Mouse (Mus musculus): ENCODE measurements around the gene Wwox. TPM values are rescaled to one million over a fixed set of nuclear protein-coding genes. Genes with fewer than 3 reads are reported as not detected.

Wwox gene
- total RNA-seq, 2 experiments from 2014 or later: 8.7 to 10.3 TPM

DNA sequence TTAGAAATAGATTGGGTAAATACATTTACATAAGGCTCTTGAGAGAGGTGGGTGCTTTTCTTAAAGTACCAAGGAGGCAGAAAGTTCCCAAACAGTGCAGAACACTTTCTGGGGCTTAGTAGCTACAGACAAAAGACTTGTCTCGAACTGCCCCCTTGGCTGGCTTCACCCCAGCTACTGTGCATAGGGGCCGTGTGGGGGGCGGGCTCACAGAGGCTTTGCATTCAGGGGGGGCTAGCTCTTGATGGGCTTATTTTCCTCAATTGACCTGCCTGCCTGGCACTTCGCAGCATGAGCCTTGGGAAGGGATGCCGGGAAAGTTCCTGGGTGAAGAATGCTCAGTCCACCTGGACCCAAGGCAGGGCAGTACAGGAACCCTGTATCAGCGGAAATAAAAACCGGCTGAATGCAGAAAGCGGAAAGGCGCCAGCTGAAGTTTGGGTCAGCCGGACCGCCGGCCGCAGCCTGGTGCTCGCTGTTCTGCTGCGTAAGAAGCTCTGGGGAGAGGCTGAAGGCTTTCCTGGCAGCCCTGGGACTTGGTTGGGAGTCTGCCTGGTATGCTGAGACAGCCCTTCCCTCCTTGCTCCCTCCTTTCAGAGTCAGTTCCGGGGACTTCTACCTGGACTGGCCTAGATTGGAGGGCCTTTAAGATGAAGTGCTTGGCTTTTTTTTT is 918.3 kb downstream of the Wwox start:
- peak; percentile 43 for DNase-seq

DNA sequence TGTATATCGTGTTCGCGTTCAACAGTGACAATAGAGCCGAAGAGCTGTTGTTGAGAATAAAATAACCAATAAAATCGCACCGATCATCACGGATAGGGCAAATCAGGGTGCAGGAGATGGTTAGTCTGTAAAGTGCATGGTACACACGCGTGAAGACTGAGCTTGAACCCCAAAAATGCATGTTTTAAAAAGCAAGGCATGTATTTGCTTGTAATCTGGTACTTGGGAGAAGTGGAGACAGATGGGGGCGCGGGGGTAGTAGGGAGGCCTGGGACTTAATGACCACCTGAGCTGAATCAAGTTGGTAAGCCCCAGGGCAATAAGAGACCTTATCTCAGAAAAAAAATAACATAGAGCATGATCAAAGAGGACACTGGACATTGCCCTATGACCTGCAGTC is 919.0 kb downstream of the Wwox start:
- DNase-seq: no peak

DNA sequence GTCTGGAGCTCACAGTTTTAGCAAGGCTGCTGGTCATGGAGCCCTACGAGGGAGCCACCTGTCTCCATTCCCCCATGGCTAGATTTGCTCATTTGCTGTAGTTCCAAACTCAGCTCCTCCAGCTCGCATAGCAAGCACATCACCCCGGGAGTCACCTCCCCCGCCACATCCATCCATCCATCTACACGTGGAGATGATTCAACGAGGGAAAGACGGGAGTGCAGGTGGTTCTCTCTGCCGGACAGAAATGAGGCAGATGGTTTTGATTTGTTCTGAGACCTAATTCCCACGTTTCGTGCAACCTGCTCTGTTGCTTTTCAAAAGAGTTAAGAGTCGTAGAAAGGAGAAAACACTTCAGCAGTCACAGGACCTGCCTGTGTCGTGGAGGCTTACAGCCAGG is 920.2 kb downstream of the Wwox start:
- no peak for DNase-seq

DNA sequence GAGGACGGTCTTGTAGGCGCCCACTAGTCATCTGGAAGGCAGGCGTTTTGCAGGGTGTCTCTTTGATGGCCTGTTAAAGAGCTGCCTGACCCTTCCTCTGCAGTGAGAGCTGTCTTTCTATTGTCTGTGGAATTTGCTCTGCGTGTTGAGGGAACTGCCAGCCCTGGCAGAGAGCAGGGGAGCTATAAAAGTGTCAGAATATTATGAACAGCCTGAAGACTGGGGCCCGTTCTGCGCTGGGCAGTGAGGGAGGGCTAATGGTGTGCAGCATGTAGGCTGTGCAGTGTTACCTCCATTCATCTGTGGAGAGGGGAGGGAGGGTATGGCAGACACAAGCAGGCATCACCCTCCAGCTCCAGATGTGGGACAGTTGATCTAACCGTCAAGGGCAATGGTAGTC is 923.1 kb downstream of the Wwox start:
- no peak for DNase-seq

DNA sequence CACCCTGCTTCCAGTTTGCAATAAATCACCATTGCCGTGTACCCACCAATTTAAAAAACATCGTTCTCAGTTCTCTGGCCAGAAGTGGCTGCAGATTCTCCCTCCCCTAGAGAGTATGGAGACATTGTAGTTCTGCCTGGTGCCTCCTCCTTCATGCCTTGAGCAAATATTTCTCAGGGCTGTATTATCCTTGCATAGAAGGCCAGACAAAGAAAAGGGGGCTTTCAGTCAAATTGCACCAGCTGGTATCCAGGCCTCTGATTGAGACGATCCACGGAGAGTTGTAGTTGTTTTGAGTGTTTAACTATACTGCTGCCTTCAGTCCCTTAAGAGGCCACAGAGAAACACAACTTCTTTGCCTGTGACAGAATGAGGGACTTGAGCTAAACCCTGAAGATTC is 935.5 kb downstream of the Wwox start:
- no peak for DNase-seq

DNA sequence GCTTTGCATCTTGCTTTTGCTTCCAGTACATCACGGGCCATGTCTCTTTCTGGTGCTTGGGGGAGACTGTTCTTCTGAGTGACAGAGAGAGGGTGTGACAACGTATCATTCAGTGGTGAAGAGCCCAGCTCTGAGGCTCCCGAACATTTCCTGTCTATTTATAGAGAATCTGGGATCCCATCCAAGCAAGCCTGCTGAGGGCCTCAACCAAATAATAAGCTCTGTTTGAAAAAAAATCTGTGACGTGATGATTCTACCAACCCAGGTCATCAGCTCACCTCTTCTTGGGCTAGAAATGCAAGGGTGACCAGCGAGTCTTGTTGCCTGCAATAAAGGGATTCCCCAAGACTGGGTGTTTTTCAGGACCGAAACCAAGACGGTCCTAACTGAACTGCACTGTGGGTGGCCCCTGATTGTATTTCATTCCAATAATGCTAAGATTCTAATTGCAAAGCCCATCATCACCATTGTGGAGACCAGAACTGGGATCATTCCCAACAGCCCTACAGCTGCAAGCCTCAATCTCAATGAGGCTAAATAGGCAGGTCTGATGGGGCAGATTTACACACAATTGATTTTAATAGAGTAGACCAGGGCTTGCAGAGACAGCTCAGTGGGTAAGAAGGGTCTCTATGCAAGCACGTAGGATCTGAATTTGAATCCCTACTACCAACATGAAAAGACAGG is 936.0 kb downstream of the Wwox start:
- DNase-seq: no peak

DNA sequence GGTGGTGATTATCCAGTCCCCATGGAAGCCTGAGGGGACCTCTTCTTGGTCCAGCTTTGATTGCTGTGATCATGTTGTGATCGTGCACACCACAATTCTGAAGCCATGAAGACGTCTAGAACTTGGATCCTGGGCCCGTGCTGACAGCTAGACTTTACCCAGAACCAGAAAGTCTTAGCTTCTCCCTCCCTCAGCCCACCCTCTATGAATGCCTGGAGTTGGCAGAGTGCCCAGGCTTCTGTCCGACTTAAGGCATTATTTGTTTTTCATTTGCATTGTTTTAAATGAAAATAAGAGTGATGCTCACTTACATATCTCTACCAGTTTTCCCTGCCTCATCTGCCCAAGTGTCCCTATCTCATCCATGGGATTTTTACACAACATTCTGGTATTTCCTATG is 937.9 kb downstream of the Wwox start:
- no peak for DNase-seq

DNA sequence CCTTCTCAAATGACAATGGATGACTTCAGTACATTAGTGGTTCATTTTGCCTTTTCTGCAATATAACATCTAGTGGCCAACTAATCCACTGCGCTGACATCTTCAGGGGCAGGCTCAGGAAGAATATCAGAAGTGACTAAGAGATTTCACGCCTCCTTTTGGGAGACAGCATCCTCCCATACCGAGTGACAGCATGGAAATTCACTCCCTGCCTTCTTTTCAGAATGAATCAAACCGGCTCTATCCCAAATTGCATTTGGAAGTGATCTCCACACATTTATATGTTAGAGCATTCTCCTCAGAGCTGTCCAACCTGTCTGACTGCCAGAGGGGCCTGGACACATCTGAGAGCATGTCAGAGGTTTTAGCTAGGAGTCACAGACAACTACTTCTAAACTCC is 940.6 kb downstream of the Wwox start:
- DNase-seq: no peak

DNA sequence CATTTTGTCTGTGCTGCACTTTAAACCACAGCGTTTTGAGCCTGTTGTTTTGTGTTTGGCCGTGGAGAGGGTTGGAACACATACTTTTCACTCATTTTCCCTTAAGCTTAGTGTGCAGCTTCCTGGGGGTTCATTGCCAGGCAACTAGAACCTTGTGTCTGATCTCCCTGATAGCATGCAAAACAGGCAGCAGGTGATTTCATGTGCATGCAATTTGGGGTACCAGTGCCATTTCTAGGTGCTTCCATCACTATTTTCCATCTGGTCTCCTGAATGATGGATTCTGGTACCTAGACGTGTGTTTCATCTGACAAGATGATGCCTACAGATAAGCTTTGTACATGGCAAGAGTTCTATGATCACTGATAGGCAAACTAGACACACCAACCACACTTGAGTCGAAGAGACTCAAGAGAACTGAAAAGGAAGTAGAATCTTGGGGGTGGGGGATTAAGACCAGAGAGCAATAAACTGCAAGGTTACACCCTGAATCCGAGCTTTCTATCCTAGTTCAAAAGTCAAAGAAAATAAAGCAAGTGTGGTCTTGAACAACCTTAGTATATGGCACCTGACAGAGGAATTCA is 951.6 kb downstream of the Wwox start:
- DNase-seq: no peak

DNA sequence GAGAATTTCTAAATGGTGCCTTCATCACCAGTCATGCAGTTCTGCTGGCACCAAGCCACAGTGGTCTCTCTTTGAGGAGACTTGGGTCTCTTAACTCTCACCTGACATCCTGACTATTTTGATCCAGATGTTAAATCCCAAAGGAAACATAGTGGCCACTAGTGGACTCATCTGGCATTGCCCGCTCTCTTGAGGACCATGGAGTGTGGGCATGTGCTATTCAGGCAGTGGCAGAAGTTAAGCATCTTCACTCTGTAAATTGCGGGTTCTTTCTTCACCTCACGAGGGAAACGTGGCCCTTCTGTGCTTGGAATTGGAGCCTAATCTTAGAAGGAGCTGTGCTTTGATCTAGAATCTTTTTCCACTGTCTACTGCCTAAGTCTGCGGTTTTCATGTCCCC is 956.4 kb downstream of the Wwox start:
- DNase-seq: no peak

DNA sequence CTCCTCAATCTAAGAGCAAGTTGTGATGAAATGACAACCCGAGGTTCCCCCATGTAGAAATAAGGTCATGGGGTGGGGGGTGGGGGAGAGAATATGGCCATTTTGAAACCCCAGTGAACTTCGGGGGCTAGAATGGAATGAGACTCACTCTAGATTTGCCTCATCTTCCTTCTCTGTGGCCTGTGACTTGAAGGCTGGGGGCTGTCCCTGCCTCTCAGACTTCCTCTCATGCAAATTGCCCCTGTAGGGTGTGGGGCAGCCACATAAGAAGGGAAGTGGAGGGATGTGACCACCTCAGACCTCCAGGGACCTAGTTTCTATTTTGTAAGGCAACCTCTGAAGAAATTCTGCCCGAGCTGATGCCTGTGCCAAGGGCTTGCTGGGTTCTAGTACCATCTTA is 958.5 kb downstream of the Wwox start:
- no peak for DNase-seq

DNA sequence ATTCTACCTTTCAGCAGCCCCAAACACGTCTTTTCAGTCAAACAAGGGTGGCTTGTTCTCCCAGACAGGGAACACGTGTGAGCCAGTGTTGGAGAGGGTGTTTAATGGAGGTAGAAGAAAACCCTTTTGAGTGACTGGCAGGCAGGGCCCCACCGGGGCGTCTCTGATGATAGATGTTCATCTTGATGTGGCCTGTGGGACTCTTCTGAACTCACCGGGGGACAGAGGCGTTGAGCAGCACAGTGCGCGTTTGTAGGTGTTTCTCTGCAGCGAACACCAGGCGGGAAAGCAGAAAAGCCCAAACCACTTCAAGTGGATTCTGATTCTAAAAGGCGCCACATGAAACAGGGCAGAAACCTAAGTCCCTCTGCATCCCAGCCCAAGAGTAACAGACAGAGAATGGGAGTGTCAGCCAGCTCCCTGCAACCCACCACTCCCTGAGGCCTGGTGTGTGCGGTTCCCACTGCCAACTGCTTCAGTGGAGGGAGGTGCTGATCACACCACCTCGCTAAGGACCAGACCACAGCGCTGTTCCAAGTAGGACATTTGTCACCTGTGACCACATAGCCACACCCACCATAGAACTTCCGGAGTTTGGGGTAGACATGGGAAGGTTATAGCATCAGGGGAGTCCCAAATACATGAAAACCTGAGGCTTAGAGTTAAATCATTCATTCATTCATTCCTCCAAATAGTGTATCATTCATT is 960.7 kb downstream of the Wwox start:
- DNase-seq: no peak

Other genes starting within 250 kb of the Wwox start
- gene Vat1l, start 234.0 kb upstream of the Wwox start, total RNA-seq (2021): 1 to 10 TPM; 4.9 to 7.3 TPM
- gene Clec3a, start 21.6 kb upstream of the Wwox start, total RNA-seq (2021): not detected